Mouse (Mus musculus): ENCODE results near the gene Npcd.

Npcd gene

GRCm38 (mm10) chr15:79741921-79742705 is 91.9 kb downstream of the Npcd start, which contains the start of gene Sun2:
Gene Sun2, minus strand, starts transcription at chr15:79742536.
- DNase-seq (ENCODE audit: low spot score): peak; percentile 88

- no peak for DNase-seq (ENCODE audit: low spot score)
Measured at GRCm38 (mm10) chr15:79741173-79741858, 92.7 kb downstream of the Npcd start.

GRCm38 (mm10) chr15:79740739-79741138 is 93.3 kb downstream of the Npcd start:
- no peak for DNase-seq (ENCODE audit: low spot score)
